Mouse (Mus musculus) erythroblast, embryonic 14.5 days (primary cell): Measurements from ENCODE around the gene Dpysl5. TPM values are rescaled to one million over a fixed set of nuclear protein-coding genes. Genes with fewer than 3 reads are reported as not detected.
A peak's percentile ranks its signal among the peaks of the same experiment; 100 is the strongest.

Experiments used
- H3K27me3 ChIP-seq: 2 replicates; pipeline ENCODE4 v1.6.1; 2012; ENCODE audit warnings: inconsistent platforms; ENCODE audit not compliant: control insufficient read depth
- H3K36me3 ChIP-seq: 2 replicates; pipeline ENCODE4 v1.6.1; 2012; ENCODE audit warnings: mild to moderate bottlenecking, inconsistent platforms; ENCODE audit not compliant: control insufficient read depth
- H3K4me1 ChIP-seq: 2 replicates; pipeline ENCODE4 v1.6.1; 2012; ENCODE audit warnings: inconsistent platforms; ENCODE audit not compliant: control insufficient read depth
- H3K4me3 ChIP-seq: replicated peaks from 2 replicates; pipeline ENCODE3; 2012; ENCODE audit warnings: moderate library complexity, mild to moderate bottlenecking, inconsistent platforms
- H3K9me3 ChIP-seq: 2 replicates; pipeline ENCODE4 v1.6.1; 2012; ENCODE audit warnings: low read length, inconsistent platforms, mixed read lengths; ENCODE audit not compliant: control insufficient read depth
- GATA1 ChIP-seq: IDR thresholded peaks from 2 replicates; pipeline ENCODE4 v1.6.1; 2012; ENCODE audit warnings: low read length, inconsistent platforms, mixed read lengths
- TAL1 ChIP-seq: IDR thresholded peaks from 3 replicates; pipeline ENCODE4 v1.6.1; 2012; ENCODE audit warnings: low read length, inconsistent platforms, mixed read lengths
- polyA plus RNA-seq: library from polyadenylated mRNA; stranded (reverse); fragments of >175 nt; gene quantifications from 2 replicates; pipeline ENCODE4 v1.2.3, GENCODE M21; 2012

The Dpysl5 gene
- polyA plus RNA-seq, 1 experiment: not detected

GRCm38 (mm10) chr5:30774601-30775371, 63.4 kb downstream of the Dpysl5 start:
- peaks cover 5% of the 10 kb centered on the region; the same call in 1 of the 2 replicates for H3K27me3 ChIP-seq
- TF ChIP-seq GATA1 (no peak), TAL1 (no peak)
- H3K4me1 ChIP-seq: no peaks in the 10 kb centered on the region
- no peaks in the 10 kb centered on the region for H3K9me3 ChIP-seq
- no peaks in the 10 kb centered on the region for H3K36me3 ChIP-seq
- H3K4me3 ChIP-seq: no peak overlapping the region

GRCm38 (mm10) chr5:30780699-30781098, 69.3 kb downstream of the Dpysl5 start:
- H3K27me3 ChIP-seq: no peaks in the 10 kb centered on the region
- H3K9me3 ChIP-seq: no peaks in the 10 kb centered on the region
- H3K36me3 ChIP-seq: no peaks in the 10 kb centered on the region
- no peaks in the 10 kb centered on the region for H3K4me1 ChIP-seq
- H3K4me3 ChIP-seq: no peak overlapping the region
- TF ChIP-seq GATA1: no peak
- no peak for TF ChIP-seq TAL1

- no peaks in the 10 kb centered on the region for H3K9me3 ChIP-seq
- H3K4me3 ChIP-seq: no peak overlapping the region
- no peaks in the 10 kb centered on the region for H3K4me1 ChIP-seq
- TF ChIP-seq TAL1 (no peak), GATA1 (no peak)
- H3K36me3 ChIP-seq: no peaks in the 10 kb centered on the region
- H3K27me3 ChIP-seq: no peaks in the 10 kb centered on the region
Measured at GRCm38 (mm10) chr5:30781147-30781546, 69.8 kb downstream of the Dpysl5 start.

- Histone ChIP-seq H3K27me3 (peaks cover 5% of the 10 kb centered on the region; the same call in 1 of the 2 replicates), H3K9me3 (no peaks in the 10 kb centered on the region), H3K36me3 (no peaks in the 10 kb centered on the region), H3K4me1 (no peaks in the 10 kb centered on the region), H3K4me3 (no peak overlapping the region)
- TF ChIP-seq GATA1 (no peak), TAL1 (no peak)
Measured at GRCm38 (mm10) chr5:30787381-30787780, 76.0 kb downstream of the Dpysl5 start.

GRCm38 (mm10) chr5:30790047-30790446, 78.7 kb downstream of the Dpysl5 start:
- Histone ChIP-seq H3K4me3 (no peak overlapping the region), H3K27me3 (peaks cover 5% of the 10 kb centered on the region), H3K9me3 (no peaks in the 10 kb centered on the region), H3K4me1 (no peaks in the 10 kb centered on the region), H3K36me3 (no peaks in the 10 kb centered on the region)
- TF ChIP-seq GATA1: no peak
- no peak for TF ChIP-seq TAL1

- TF ChIP-seq TAL1 (no peak), GATA1 (no peak)
- peaks cover 3% of the 10 kb centered on the region for H3K27me3 ChIP-seq
- no peak overlapping the region for H3K4me3 ChIP-seq
- H3K9me3 ChIP-seq: no peaks in the 10 kb centered on the region
- H3K36me3 ChIP-seq: no peaks in the 10 kb centered on the region
- peaks cover 30% of the 10 kb centered on the region for H3K4me1 ChIP-seq
Measured at GRCm38 (mm10) chr5:30796125-30796524, 84.8 kb downstream of the Dpysl5 start.

GRCm38 (mm10) chr5:30797482-30797881, 86.1 kb downstream of the Dpysl5 start:
- Histone ChIP-seq H3K4me3 (peak overlapping the region; percentile 18), H3K36me3 (no peaks in the 10 kb centered on the region), H3K4me1 (peaks cover 30% of the 10 kb centered on the region), H3K27me3 (peaks cover 4% of the 10 kb centered on the region), H3K9me3 (no peaks in the 10 kb centered on the region)
- TF ChIP-seq TAL1 (peak; percentile 65), GATA1 (peak; percentile 70)

- Histone ChIP-seq H3K4me3 (peak overlapping the region; percentile 18), H3K27me3 (peaks cover 6% of the 10 kb centered on the region)
- TF ChIP-seq TAL1 (no peak), GATA1 (no peak)
Measured at GRCm38 (mm10) chr5:30797982-30798381, 86.6 kb downstream of the Dpysl5 start.

GRCm38 (mm10) chr5:30798965-30799364, 87.6 kb downstream of the Dpysl5 start:
- Histone ChIP-seq H3K9me3 (no peaks in the 10 kb centered on the region), H3K4me1 (peaks cover 30% of the 10 kb centered on the region), H3K27me3 (peaks cover 8% of the 10 kb centered on the region), H3K36me3 (no peaks in the 10 kb centered on the region), H3K4me3 (no peak overlapping the region)
- TF ChIP-seq GATA1: no peak
- TF ChIP-seq TAL1: no peak

More at GRCm38 (mm10) chr5:30797982-30798381, 86.6 kb downstream of the Dpysl5 start:
- Histone ChIP-seq H3K36me3 (no peaks in the 10 kb centered on the region), H3K9me3 (no peaks in the 10 kb centered on the region), H3K4me1 (peaks cover 30% of the 10 kb centered on the region)
